Mouse (Mus musculus) stomach, postnatal 0 days (tissue): ENCODE measurements around the gene Pcgf2. TPM values are rescaled to one million over a fixed set of nuclear protein-coding genes. Genes with fewer than 3 reads are reported as not detected.

Experiments
- ATAC-seq: fragments of 200-750 bp; cut with Nextera tagmentation; 2 replicates; pipeline ENCODE4 v1.8.0; 2017; ENCODE audit not compliant: low FRiP score, low TSS enrichment
- DNase-seq: peaks from one replicate; pipeline ENCODE4 v3.0.0-alpha.2; 2016; ENCODE audit warnings: low spot score
- H3K27ac ChIP-seq: fragments of 300-500 bp; sonication (generic); replicated peaks from 2 replicates; pipeline ENCODE4 v1.5.1; 2014; ENCODE audit warnings: mild to moderate bottlenecking, control low read depth
- H3K27me3 ChIP-seq: fragments of 300-500 bp; sonication (generic); 2 replicates; pipeline ENCODE4 v1.6.1; 2014; ENCODE audit warnings: low read length; ENCODE audit not compliant: control insufficient read depth, insufficient read depth
- H3K36me3 ChIP-seq: fragments of 300-500 bp; sonication (generic); 2 replicates; pipeline ENCODE4 v1.6.1; 2014; ENCODE audit warnings: low read length, mixed read lengths; ENCODE audit not compliant: control insufficient read depth, insufficient read depth
- H3K4me1 ChIP-seq: fragments of 300-500 bp; sonication (generic); replicated peaks from 2 replicates; pipeline ENCODE4 v1.6.1; 2014; ENCODE audit warnings: antibody characterized with exemption; ENCODE audit not compliant: control insufficient read depth, insufficient read depth
- H3K4me2 ChIP-seq: fragments of 300-500 bp; sonication (generic); replicated peaks from 2 replicates; pipeline ENCODE4 v1.6.1; 2014; ENCODE audit warnings: low read depth, mild to moderate bottlenecking, control low read depth, moderate library complexity
- H3K4me3 ChIP-seq: fragments of 300-500 bp; sonication (generic); 2 replicates; pipeline ENCODE4 v1.5.1; 2014; ENCODE audit warnings: low read depth, low read length, control low read depth
- H3K9ac ChIP-seq: fragments of 300-500 bp; sonication (generic); 2 replicates; pipeline ENCODE4 v1.6.1; 2014; ENCODE audit warnings: mild to moderate bottlenecking, low read length, control low read depth, mixed read lengths
- H3K9me3 ChIP-seq: fragments of 300-500 bp; sonication (generic); 2 replicates; pipeline ENCODE4 v1.6.1; 2016; ENCODE audit warnings: low read length; ENCODE audit not compliant: control insufficient read depth
- CTCF ChIP-seq: IDR thresholded peaks from 2 replicates; pipeline ENCODE4 v1.5.1; 2016; ENCODE audit warnings: antibody characterized with exemption, low read depth, mild to moderate bottlenecking, moderate library complexity
- EP300 ChIP-seq: optimal IDR thresholded peaks from 2 replicates; pipeline ENCODE3; 2016; ENCODE audit warnings: antibody characterized with exemption
- WGBS: fragments of 180-500 bp; shearing (Covaris S2); extraction: QIAGEN DNeasy Blood & Tissue Kit; methylation state at CpG from one replicate; pipeline ENCODE4 v1.1.7; 2014; 5-methylcytosine and 5-hydroxymethylcytosine counted together
- polyA plus RNA-seq: library from polyadenylated mRNA; unstranded; fragments of >200 nt; fragmentation: Nextera tagmentation; extraction: Ambion mirVana; gene quantifications from 2 replicates; pipeline ENCODE4 v1.2.1, GENCODE M21; 2015

The Pcgf2 gene
- polyA plus RNA-seq, 1 experiment from 2014 or later, result 6.6 TPM

- no peak overlapping the region for H3K27ac ChIP-seq
- no peak overlapping the region for H3K4me3 ChIP-seq
- H3K9ac ChIP-seq, result no peak overlapping the region
- H3K4me2 ChIP-seq, result no peak overlapping the region
- no peaks in the 10 kb centered on the region for H3K27me3 ChIP-seq
- DNase-seq, result no peak
- 69% methylated on average over 6 of the region's 6 CpGs for WGBS
- peaks cover 22% of the 10 kb centered on the region for H3K36me3 ChIP-seq
- TF ChIP-seq EP300 (no peak), CTCF (no peak)
- H3K4me1 ChIP-seq, result no peaks in the 10 kb centered on the region; the same call in 1 of the 2 replicates
- H3K9me3 ChIP-seq, result no peaks in the 10 kb centered on the region
- ATAC-seq, result no peak
These were observed 17.7 kb downstream of the Pcgf2 start for GRCm38 (mm10) chr11:97682504-97683055.

- 79% methylated on average over 12 of the region's 12 CpGs for WGBS
- peaks cover 26% of the 10 kb centered on the region for H3K36me3 ChIP-seq
- H3K9me3 ChIP-seq, result no peaks in the 10 kb centered on the region
- TF ChIP-seq EP300, result no peak
- no peak for TF ChIP-seq CTCF
- no peaks in the 10 kb centered on the region for H3K4me1 ChIP-seq
- H3K9ac ChIP-seq, result no peak overlapping the region
- no peaks in the 10 kb centered on the region for H3K27me3 ChIP-seq
- ATAC-seq, result no peak
- DNase-seq, result peak; percentile 36
- H3K4me2 ChIP-seq, result no peak overlapping the region
- no peak overlapping the region for H3K4me3 ChIP-seq
- H3K27ac ChIP-seq, result no peak overlapping the region
These were observed 19.9 kb downstream of the Pcgf2 start for GRCm38 (mm10) chr11:97680430-97680829.

- no peaks in the 10 kb centered on the region for H3K4me1 ChIP-seq
- H3K36me3 ChIP-seq, result peaks cover 32% of the 10 kb centered on the region
- TF ChIP-seq EP300 (no peak), CTCF (no peak)
- WGBS, result 81% methylated on average over 13 of the region's 15 CpGs
- no peak overlapping the region for H3K4me3 ChIP-seq
- DNase-seq (no peak), ATAC-seq (no peak)
- H3K4me2 ChIP-seq, result no peak overlapping the region
- no peak overlapping the region for H3K27ac ChIP-seq
- no peaks in the 10 kb centered on the region for H3K9me3 ChIP-seq
- no peak overlapping the region for H3K9ac ChIP-seq
- no peaks in the 10 kb centered on the region for H3K27me3 ChIP-seq
These were observed 22.0 kb downstream of the Pcgf2 start for GRCm38 (mm10) chr11:97678301-97678700.

GRCm38 (mm10) chr11:97677842-97678241 is 22.5 kb downstream of the Pcgf2 start:
- 74% methylated on average over 8 of the region's 8 CpGs for WGBS
- Histone ChIP-seq H3K4me3 (no peak overlapping the region), H3K4me1 (no peaks in the 10 kb centered on the region), H3K9ac (no peak overlapping the region), H3K4me2 (no peak overlapping the region), H3K27me3 (no peaks in the 10 kb centered on the region), H3K36me3 (peaks cover 36% of the 10 kb centered on the region), H3K27ac (no peak overlapping the region), H3K9me3 (no peaks in the 10 kb centered on the region)
- no peak for DNase-seq
- TF ChIP-seq EP300 (no peak), CTCF (peak; percentile 48)
- ATAC-seq, result no peak

- no peak for TF ChIP-seq CTCF
- TF ChIP-seq EP300, result no peak
- Histone ChIP-seq H3K27me3 (no peaks in the 10 kb centered on the region), H3K4me1 (no peaks in the 10 kb centered on the region), H3K36me3 (peaks cover 36% of the 10 kb centered on the region), H3K4me2 (no peak overlapping the region), H3K9me3 (no peaks in the 10 kb centered on the region), H3K27ac (no peak overlapping the region), H3K4me3 (no peak overlapping the region), H3K9ac (no peak overlapping the region)
- WGBS, result 61% methylated on average over 15 of the region's 15 CpGs
- DNase-seq (no peak), ATAC-seq (no peak)
These were observed 22.9 kb downstream of the Pcgf2 start for GRCm38 (mm10) chr11:97677381-97677780.

- 86% methylated on average over 13 of the region's 15 CpGs for WGBS
- DNase-seq, result no peak
- Histone ChIP-seq H3K27me3 (no peaks in the 10 kb centered on the region), H3K27ac (no peak overlapping the region), H3K36me3 (peaks cover 27% of the 10 kb centered on the region), H3K9me3 (no peaks in the 10 kb centered on the region), H3K4me2 (no peak overlapping the region), H3K4me3 (no peak overlapping the region), H3K4me1 (no peaks in the 10 kb centered on the region), H3K9ac (no peak overlapping the region)
- ATAC-seq, result no peak
- TF ChIP-seq EP300 (no peak), CTCF (no peak)
These were observed 24.1 kb downstream of the Pcgf2 start for GRCm38 (mm10) chr11:97676050-97676754.
